Mouse (Mus musculus): Measurements from ENCODE around the gene Ifit1bl1. TPM values are rescaled to one million over a fixed set of nuclear protein-coding genes. Genes with fewer than 3 reads are reported as not detected.
"Not testable (repeated sequence)": the region's sequence is repeated elsewhere in the genome, so short reads cannot be mapped to it uniquely, and the experiment has no call there.

Ifit1bl1 gene
- total RNA-seq (2021) = 1 to 10 TPM; 2.1 to 2.3 TPM

DNA sequence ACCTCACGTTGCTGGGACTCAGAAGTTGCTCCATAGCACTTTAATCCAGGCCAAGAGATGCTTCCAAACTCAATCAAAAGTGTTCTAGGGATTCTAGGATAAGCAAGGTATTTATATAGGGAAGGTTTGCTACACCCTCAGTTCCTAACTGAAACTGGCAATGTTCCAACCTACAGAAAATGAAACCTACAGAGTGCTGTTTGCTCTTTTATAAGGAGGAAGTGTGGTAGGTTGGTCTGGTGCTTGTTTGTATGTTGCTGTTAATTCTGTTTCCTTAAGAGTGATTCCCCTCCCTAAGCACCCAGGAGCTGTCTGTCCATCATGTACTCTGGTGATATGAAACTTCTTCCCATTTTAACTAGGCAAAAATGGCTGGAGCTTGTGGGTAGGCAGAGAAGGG lies at the start of gene Ifit1bl1:
Ifit1bl1 (minus strand) TSS at position 69 of the 400 bp plus-strand sequence.
- DNase-seq (ENCODE audit: extremely low spot score in 1 of 2, low spot score in 2 of 2); intact Hi-C loops (cut with DNase I): not testable (repeated sequence)

DNA sequence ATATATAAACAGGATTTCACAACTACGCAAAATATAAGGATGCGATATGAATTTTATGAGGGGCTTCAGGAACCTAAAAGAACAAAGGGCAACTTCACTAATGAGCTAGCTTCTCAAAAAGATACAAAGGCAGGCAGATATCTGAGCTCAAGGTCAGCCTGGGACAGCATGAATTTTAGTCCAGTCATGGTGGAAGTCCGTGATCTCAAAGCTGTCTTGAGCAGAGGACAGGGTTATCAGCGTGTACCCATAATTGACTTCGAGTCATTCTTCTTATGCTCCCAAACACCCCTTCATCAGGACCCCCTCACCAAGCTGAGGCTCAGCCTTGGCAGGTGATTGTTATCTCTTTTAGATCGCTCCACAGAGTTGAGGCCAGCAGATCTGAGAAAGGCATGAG lies 49.2 kb upstream of the Ifit1bl1 start:
- intact Hi-C loops (cut with DNase I) = no loop called here
- DNase-seq (ENCODE audit: extremely low spot score in 1 of 2, low spot score in 2 of 2) = no peak

DNA sequence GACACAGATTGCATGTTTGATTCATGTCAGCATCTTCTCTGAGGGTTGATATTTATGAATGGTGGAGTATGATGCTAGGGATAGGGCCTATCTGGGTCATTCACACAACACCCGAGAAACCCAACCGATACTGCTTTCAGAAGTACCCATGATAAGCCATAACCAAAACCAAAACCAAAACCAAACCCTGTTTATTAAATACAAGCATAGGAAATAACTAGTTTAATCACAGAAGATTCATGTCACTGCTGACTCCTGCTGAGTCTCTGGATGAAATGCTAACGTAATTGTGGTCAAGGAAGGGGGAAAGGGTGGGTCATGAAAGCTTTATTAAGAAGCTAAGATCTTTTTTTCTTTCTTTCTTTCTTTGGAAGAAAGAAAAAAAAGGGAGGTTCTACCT lies 48.5 kb upstream of the Ifit1bl1 start:
- DNase-seq (ENCODE audit: extremely low spot score in 1 of 2, low spot score in 2 of 2) = no peak
- intact Hi-C loops (cut with DNase I) = no loop called here

DNA sequence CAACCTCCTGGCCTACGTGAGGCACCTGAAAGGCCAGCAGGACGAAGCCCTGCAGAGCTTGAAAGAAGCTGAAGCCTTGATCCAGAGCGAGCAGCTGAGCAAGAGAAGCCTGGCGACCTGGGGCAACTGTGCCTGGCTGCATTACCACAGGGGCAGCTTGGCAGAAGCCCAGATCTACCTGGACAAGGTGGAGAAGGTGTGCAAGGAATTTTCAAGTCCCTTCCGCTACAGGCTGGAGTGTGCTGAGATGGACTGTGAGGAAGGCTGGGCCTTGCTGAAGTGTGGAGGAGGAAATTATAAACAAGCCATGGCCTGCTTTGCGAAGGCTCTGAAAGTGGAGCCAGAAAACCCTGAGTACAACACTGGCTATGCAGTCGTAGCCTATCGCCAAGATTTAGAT lies 45.9 kb upstream of the Ifit1bl1 start:
- DNase-seq (ENCODE audit: extremely low spot score in 1 of 2, low spot score in 2 of 2); intact Hi-C loops (cut with DNase I): not testable (repeated sequence)

DNA sequence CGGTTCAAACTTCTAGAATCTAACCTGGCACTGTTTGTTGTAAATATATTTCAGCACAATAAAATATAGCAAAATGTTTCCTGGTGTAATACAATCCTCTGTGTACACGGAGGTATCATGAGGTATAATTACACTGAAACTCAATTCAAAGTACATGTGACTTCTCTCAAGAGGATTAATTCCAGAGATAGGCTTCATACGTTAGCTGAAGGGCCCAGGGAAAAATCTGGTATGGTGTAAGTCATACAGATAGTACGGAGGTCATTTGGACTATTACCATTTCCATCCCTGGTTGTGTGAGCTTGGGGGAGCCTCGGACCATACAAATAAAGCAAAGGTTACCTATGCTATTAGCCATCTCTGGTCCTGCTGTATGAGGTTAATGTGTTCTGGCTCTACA lies 40.9 kb upstream of the Ifit1bl1 start:
- intact Hi-C loops (cut with DNase I) = no loop called here
- DNase-seq (ENCODE audit: extremely low spot score in 1 of 2, low spot score in 2 of 2) = no peak

DNA sequence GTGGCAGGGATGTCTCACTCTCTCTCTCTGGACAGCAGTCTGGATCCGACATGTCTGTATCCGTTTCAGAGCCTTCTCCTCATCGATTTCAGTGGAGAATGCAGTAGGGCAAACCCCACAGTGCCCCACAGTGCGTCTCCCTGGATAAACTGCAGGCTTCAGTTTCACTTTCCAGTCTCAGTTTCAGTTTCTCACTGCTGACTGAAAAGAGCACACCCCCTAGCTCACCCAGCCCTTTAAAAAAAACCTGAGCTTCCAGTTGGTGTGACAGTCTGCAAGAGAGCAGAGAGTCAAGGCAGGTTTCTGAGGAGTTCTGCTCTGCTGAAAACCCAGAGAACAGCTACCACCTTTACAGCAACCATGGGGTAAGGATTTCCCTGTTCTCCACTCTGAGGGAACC lies 38.9 kb upstream of the Ifit1bl1 start, which contains the start of the genes Ifit1bl2 and Ifit1:
Ifit1bl2 (minus strand) TSS at position 121 of the 400 bp plus-strand sequence.
Ifit1 (plus strand) TSS at position 249 of the 400 bp plus-strand sequence.
- intact Hi-C loops (cut with DNase I) = no loop called here
- DNase-seq (ENCODE audit: extremely low spot score in 1 of 2, low spot score in 2 of 2) = no peak

DNA sequence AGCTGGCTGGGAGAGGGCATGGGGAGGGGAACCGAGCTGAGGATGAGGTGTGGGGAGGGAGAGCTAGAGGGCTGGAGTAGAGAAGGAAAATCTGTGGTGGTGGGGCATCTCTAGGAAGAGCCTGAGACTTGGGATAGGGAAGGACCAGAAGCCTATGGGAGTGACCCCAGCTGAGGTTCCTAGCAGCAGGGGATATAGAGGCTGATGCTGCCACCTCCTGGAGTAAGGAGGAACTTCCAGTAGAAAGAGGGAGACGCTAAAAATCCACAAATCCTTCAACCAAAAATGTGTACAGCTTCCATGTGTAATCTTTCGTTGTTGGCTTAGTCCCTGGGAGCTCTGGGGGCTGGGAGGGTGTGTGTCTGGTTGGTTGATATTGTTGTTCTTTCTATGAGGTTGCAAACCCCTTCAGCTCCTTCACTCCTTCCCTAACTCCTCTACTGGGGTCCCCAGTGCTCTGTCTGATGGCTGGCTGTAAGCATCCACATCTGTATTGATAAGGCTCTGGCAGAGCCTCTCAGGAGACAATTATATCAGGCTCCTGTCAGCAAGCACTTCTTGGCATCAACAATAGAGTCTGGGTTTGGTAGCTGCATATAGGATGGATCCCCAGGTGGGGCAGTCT lies 35.3 kb upstream of the Ifit1bl1 start:
- intact Hi-C loops (cut with DNase I) = loop anchor here (5.0 kb wide), 1 partner anchor 90 kb away; no protein-coding TSS in a partner anchor
- DNase-seq (ENCODE audit: extremely low spot score in 1 of 2, low spot score in 2 of 2) = peak; percentile 23 to 39

DNA sequence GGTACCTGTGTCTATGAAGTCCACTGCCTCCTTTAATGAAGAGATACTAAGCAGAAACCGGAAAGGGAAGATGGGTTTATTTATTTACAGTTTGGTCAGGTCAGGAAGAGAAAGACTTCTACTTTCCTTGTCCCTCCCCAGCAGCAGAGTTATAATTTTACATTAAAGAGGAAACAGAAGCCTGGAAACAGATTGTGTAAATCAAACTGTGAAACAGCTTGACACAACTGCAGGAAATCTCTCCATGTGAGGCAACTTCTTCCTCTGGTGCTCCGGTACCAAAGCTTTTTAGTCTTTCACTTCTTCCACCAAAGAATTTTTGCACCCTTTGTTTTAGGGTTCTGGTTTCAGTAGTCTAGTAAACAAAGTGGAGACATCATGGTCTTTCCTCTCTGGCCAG lies 31.7 kb upstream of the Ifit1bl1 start:
- intact Hi-C loops (cut with DNase I) = no loop called here
- no peak for DNase-seq (ENCODE audit: extremely low spot score in 1 of 2, low spot score in 2 of 2)

DNA sequence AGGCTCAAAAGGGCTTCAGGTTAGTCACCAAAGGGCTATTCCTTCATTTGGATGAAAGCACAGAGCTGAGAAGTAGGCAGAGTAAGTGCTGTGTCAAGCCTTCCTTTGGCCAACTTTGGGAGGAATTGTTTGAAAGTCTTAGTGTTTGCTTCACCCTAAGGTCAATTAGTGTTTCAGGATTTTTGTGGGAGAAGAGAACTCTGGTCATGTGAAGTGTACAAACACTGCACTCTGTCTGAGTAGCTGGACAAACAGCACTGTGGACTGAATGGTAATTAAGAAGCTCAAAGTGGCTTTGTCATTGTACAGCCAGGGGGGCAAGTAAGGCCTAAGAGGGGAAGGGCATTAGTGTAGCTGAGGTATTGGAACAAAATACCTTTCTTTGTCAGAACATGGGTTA lies 29.7 kb upstream of the Ifit1bl1 start:
- intact Hi-C loops (cut with DNase I) = no loop called here
- no peak for DNase-seq (ENCODE audit: extremely low spot score in 1 of 2, low spot score in 2 of 2)

DNA sequence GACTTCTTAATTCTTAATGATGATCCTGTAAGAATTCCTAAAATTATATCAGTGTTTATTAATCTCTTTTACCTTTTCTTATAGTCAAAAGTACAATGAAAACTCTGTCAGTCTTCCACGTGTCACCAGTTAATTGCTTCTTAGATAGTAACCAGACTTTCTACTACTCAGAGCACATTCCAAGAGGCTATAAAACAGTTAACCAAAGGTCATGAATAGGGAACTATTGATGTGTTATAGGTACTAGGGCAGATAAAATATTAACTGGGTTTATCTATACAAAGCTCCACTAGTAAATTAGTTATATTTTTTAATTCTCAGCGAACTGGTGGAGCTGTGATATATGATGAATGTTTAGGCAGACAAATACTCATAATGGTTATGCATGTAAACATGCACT lies 25.7 kb upstream of the Ifit1bl1 start:
- intact Hi-C loops (cut with DNase I) = no loop called here
- DNase-seq (ENCODE audit: extremely low spot score in 1 of 2, low spot score in 2 of 2) = no peak

DNA sequence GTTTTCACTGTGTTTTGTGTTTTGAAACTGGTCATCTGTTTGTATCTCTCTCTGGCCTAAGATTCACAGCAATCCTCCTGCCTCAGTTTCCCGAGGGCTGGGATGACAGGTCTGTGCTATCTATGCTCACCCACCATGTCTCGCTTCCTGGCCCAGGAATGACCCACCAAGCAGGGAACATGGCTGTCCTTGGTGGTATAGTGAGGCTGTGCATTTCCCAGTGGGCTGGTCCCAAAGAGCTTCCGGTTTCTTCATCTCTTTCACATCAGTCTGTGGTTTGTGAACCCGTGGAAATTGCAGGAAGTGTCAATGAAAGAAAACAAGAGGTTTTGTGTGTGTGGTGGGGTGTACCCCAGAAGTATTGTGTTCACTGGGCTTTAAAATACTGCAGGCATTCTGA lies 22.9 kb upstream of the Ifit1bl1 start:
- intact Hi-C loops (cut with DNase I) = loop anchor here (5.0 kb wide), 1 partner anchor 37 kb away; no protein-coding TSS in a partner anchor
- DNase-seq (ENCODE audit: extremely low spot score in 1 of 2, low spot score in 2 of 2) = no peak

DNA sequence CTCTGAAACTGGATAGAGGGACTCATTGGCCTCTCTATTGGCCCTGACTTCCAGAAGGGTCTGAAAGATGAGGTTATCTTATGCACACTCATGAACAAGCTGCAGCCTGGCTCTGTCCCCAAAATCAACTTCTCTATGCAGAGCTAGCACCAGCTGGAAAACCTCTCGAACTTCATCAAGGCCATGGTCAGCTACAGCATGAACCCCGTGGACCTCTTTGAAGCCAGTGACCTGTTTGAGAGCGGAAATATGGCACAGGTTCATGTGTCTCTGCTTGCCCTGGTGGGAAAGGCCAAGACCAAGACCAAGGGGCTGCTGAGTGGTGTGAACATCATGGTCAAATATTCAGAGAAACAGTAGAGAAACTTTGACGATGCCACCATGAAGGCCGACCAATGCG lies 22.0 kb upstream of the Ifit1bl1 start:
- intact Hi-C loops (cut with DNase I) = loop anchor here (5.0 kb wide), 1 partner anchor 36 kb away; no protein-coding TSS in a partner anchor
- no peak for DNase-seq (ENCODE audit: extremely low spot score in 1 of 2, low spot score in 2 of 2)

DNA sequence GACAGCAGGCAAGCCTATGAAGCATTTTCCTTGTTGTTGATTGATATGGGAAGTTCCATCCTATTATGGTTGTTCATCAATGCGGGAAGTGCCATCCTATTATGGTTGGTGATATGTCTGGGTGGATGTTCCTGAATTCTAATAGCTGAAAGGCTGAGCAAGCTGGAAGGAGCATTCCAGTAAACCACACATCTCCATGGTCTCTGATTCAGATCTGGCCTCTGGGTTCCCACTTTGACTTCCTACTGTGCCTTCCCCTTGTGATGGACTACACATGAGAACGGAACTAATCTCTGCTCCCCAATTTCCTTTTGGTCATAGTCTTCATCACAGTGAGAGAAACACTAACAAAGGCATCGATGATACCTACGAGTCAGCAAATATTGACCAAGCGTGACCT lies 19.1 kb upstream of the Ifit1bl1 start:
- intact Hi-C loops (cut with DNase I) = loop anchor here (5.0 kb wide), 1 partner anchor 34 kb away; no protein-coding TSS in a partner anchor

DNA sequence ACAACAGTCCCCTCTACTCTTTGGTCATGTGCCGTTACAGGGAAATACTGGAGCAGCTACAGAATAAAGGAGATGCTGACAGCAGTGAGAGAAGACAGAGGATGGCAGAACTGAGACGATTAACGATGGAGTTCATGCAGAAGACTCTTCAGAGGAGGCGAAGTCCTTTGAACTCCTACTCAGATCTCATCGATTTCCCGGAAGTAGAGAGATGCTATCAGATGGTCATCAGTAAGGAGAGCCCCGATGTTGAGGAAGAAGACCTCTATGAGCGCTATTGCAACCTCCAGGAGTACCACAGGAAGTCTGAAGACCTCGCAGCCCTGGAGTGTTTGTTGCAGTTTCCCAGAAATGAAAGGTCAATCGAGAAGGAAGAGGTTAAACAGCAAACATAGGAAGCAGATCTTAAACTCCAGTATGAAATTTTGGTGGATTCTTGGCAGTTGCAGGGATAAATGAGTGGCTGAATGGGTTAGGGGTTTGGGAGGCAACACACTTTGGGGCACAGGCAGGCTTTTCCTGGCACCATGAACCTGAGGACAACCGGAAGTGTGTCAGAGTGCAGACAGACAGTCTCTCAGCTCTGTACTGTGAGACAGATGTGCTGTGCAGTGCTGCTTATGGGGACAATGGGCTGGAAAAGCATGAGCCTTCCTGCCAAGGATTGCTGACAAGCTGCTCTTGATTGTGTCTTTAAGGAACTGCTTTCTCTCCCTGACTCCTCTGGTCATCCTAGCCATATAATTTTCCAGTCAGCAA lies 10.7 kb upstream of the Ifit1bl1 start:
- DNase-seq (ENCODE audit: extremely low spot score in 1 of 2, low spot score in 2 of 2); intact Hi-C loops (cut with DNase I): not testable (repeated sequence)

More for the DNA sequence above, 19.1 kb upstream of the Ifit1bl1 start:
- DNase-seq (ENCODE audit: extremely low spot score in 1 of 2, low spot score in 2 of 2) = no peak

DNA sequence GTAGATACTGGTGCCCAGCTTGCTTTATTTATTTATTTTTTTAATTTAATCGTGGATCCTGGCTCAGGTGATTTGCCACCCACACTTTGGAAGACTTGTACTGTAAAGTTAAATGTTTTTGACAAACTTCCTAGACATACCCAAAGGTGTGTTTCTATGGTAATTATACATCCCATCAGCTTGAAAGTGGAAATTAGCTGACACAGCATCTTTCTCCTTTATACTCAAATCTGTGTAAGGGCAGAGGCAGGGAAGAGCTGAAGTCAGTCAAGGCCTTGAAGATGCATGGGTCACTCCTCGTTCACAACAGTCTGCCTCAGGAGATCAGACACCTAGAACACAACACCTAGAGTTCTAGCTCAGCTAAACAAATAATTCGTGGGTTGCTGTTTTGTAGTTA lies 8.4 kb upstream of the Ifit1bl1 start:
- intact Hi-C loops (cut with DNase I); DNase-seq (ENCODE audit: extremely low spot score in 1 of 2, low spot score in 2 of 2): not testable (repeated sequence)

DNA sequence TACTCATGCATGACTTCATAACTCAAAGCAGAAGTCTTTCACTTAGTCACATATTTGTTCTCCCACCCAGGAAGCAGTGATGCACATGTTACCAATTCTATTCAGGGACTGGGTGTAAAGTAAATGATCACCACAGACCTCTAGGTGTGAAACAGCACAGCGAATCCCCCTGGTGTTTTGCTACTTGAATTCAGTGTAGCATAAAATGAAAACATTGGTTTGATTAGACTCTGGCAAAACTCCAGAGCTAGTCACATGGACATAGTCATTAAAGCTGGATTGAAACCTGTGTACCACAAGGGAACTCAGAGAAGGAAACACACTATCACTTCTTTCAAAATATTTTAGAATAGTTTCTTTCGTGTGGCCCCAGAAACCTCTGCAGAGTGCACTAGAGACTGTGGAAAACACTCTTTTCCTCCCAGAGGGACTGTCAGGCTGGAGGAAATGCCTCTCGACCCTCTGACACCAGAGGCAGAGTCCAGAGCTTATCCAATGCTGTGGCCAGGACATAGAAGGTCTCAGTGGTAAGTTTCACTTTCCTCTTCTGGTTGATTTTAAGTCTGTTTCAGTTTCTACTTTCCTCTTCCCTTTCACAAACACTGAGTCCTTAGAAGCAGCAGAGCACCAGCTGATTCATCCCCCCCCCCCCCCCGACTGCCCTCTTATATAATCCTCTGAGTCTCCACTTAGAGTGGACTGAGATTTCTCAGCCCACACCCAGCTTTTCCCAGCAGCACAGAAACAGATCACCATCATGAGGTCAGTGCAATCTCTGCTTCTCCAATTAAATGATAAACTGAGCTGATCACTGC lies 5.7 kb upstream of the Ifit1bl1 start, which contains the start of gene Ifit3b:
Ifit3b (plus strand) TSS at position 734 of the 815 bp plus-strand sequence.
- DNase-seq (ENCODE audit: extremely low spot score in 1 of 2, low spot score in 2 of 2) = peak in 1 of 2 experiments; percentile 26
- intact Hi-C loops (cut with DNase I) = not testable (repeated sequence)

DNA sequence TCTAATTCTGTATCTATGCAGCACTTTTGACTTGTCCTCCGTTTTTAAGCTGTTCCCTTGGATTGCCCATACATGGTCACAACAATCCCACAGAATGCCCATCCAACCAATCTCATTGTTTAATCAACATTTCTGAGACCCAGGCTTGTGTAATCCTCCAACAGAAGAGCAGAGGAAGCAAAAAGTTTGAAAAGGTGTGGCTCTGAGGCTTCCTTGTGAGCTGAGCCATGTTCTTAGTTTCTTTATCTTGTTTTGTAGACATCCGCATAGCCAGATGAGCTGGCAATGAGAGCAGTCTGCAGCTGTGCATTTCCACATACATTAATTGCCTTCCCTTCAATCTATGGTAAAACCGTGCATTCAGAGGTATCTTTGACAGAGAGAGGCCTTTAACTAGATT lies 3.7 kb upstream of the Ifit1bl1 start:
- no peak for DNase-seq (ENCODE audit: extremely low spot score in 1 of 2, low spot score in 2 of 2)
- intact Hi-C loops (cut with DNase I) = no loop called here

DNA sequence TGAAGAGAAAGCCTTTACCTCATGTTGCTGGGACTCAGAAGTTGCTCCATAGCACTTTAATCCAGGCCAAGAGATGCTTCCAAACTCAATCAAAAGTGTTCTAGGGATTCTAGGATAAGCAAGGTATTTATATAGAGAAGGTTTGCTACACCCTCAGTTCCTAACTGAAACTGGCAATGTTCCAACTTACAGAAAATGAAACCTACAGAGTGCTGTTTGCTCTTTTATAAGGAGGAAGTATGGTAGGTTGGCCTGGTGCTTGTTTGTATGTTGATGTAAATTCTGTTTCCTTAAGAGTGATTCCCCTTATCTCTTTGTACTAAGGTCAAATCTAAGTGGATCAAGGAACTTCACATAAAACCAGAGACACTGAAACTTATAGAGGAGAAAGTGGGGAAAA lies 2.5 kb downstream of the Ifit1bl1 start:
- intact Hi-C loops (cut with DNase I); DNase-seq (ENCODE audit: extremely low spot score in 1 of 2, low spot score in 2 of 2): not testable (repeated sequence)

DNA sequence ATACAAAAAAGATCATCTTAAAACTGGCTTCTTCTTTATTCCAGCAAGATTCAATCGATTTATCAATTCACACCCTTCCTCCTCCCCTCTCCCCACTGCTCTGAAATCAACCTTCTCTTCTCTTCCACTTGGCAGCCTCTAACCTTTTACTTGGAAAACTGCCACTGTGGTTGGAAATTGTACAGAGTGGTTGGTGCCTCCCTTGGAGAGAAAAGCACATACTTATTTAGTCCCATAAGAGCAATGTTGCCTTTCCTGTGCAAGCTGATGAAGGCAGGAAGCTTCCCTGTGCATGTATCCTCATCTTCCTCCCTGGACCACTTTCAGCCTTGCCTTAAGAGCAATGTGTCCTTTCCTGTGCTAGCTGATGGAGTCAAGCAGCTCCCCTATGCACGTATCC lies 3.4 kb downstream of the Ifit1bl1 start:
- intact Hi-C loops (cut with DNase I) = no loop called here
- DNase-seq (ENCODE audit: extremely low spot score in 1 of 2, low spot score in 2 of 2) = peak; percentile 22 to 69

Data from left cerebral cortex, postnatal 10 days (tissue).